Mouse (Mus musculus): ENCODE data around the gene Tnik. TPM values are rescaled to one million over a fixed set of nuclear protein-coding genes. Genes with fewer than 3 reads are reported as not detected.

Gene Tnik
- polyA plus RNA-seq, 1 experiment from 2014 or later: 1.2 TPM

- H3K4me1 ChIP-seq (replicated peaks; ENCODE audit: insufficient read depth, low read length): no peaks in the 10 kb centered on the region
- H3K36me3 ChIP-seq (ENCODE audit: insufficient read depth, low read length): no peaks in the 10 kb centered on the region
- H3K9ac ChIP-seq (ENCODE audit: low read depth, low read length): no peak overlapping the region
- H3K4me3 ChIP-seq (replicated peaks; ENCODE audit: low read depth, low read length): no peak overlapping the region
- H3K27me3 ChIP-seq (ENCODE audit: insufficient read depth, low read length): no peaks in the 10 kb centered on the region
- TF ChIP-seq CTCF (IDR thresholded peaks at IDR 0.05; ENCODE audit: low read depth): no peak
- WGBS: 60% methylated on average over 9 of the region's 9 CpGs
- H3K4me2 ChIP-seq (ENCODE audit: low read length): no peak overlapping the region
- H3K9me3 ChIP-seq (replicated peaks; ENCODE audit: low read length): no peaks in the 10 kb centered on the region
- DNase-seq (ENCODE audit: low spot score) (no peak), ATAC-seq (replicated peaks; ENCODE audit: low FRiP score, low read depth) (no peak)
- H3K27ac ChIP-seq: no peak overlapping the region
Observed at GRCm38 (mm10) chr3:28643252-28643947, 380.4 kb downstream of the Tnik start.

- no peak for ATAC-seq (replicated peaks; ENCODE audit: low FRiP score, low read depth)
- no peak overlapping the region for H3K4me2 ChIP-seq (ENCODE audit: low read length)
- no peaks in the 10 kb centered on the region for H3K27me3 ChIP-seq (ENCODE audit: insufficient read depth, low read length)
- 78% methylated on average over 3 of the region's 3 CpGs for WGBS
- no peak for TF ChIP-seq CTCF (IDR thresholded peaks at IDR 0.05; ENCODE audit: low read depth)
- no peak overlapping the region for H3K4me3 ChIP-seq (replicated peaks; ENCODE audit: low read depth, low read length)
- H3K9ac ChIP-seq (ENCODE audit: low read depth, low read length): no peak overlapping the region
- no peak for DNase-seq (ENCODE audit: low spot score)
- H3K36me3 ChIP-seq (ENCODE audit: insufficient read depth, low read length): no peaks in the 10 kb centered on the region
- no peaks in the 10 kb centered on the region for H3K4me1 ChIP-seq (replicated peaks; ENCODE audit: insufficient read depth, low read length)
- H3K9me3 ChIP-seq (replicated peaks; ENCODE audit: low read length): no peaks in the 10 kb centered on the region
- H3K27ac ChIP-seq: no peak overlapping the region
Observed at GRCm38 (mm10) chr3:28652574-28652973, 389.6 kb downstream of the Tnik start.

DNA sequence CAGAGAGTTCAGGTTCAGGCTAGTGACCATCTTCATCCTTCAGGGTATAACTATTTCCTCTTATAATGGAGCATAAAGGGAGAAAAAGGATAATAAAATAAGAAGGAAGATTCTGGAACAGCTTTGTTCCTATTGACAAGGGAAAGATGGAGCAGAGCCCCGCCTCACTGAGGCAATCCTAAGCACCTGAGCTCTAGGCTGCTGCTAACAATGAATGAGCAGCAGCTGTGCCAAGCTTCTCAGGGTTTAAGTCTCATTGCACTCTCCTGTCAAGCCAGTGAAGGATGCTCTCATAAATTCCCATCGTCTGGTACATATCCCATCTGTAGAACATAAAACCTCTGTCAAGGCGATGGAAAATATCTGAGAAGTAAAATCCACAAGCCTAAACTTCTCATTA is 390.0 kb downstream of the Tnik start:
- Histone ChIP-seq H3K9ac (ENCODE audit: low read depth, low read length) (no peak overlapping the region), H3K4me3 (replicated peaks; ENCODE audit: low read depth, low read length) (no peak overlapping the region), H3K36me3 (ENCODE audit: insufficient read depth, low read length) (no peaks in the 10 kb centered on the region), H3K4me2 (ENCODE audit: low read length) (no peak overlapping the region), H3K27me3 (ENCODE audit: insufficient read depth, low read length) (no peaks in the 10 kb centered on the region), H3K4me1 (replicated peaks; ENCODE audit: insufficient read depth, low read length) (no peaks in the 10 kb centered on the region), H3K9me3 (replicated peaks; ENCODE audit: low read length) (no peaks in the 10 kb centered on the region), H3K27ac (no peak overlapping the region)
- WGBS: 58% methylated on average over 3 of the region's 3 CpGs
- ATAC-seq (replicated peaks; ENCODE audit: low FRiP score, low read depth) (no peak), DNase-seq (ENCODE audit: low spot score) (no peak)
- no peak for TF ChIP-seq CTCF (IDR thresholded peaks at IDR 0.05; ENCODE audit: low read depth)

- no peak overlapping the region for H3K4me3 ChIP-seq (replicated peaks; ENCODE audit: low read depth, low read length)
Observed at GRCm38 (mm10) chr3:28654740-28655139, 391.7 kb downstream of the Tnik start.

DNA sequence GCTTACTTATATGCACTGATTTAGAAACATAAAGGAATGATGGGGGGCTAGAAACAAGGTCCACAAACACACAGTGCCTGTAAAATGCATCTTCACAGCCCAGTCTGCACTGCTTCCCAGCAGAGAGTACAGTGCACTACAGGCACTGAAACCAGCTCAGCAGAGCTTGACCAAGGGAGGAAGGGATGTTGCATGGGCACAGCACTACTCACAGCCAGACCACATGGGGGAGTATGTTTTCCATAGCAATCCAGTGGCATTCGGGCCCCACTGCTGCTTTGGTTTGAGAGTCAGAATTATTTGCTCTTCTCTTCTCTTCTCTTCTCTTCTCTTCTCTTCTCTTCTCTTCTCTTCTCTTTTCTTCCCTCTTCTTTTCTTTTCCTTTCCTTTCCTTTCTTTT is 395.3 kb downstream of the Tnik start:
- Histone ChIP-seq H3K4me2 (ENCODE audit: low read length) (no peak overlapping the region), H3K9ac (ENCODE audit: low read depth, low read length) (no peak overlapping the region), H3K27me3 (ENCODE audit: insufficient read depth, low read length) (no peaks in the 10 kb centered on the region), H3K4me1 (replicated peaks; ENCODE audit: insufficient read depth, low read length) (no peaks in the 10 kb centered on the region), H3K9me3 (replicated peaks; ENCODE audit: low read length) (no peaks in the 10 kb centered on the region), H3K4me3 (replicated peaks; ENCODE audit: low read depth, low read length) (no peak overlapping the region), H3K36me3 (ENCODE audit: insufficient read depth, low read length) (no peaks in the 10 kb centered on the region), H3K27ac (no peak overlapping the region)
- 25% methylated on average over 1 of the region's 1 CpGs for WGBS
- ATAC-seq (replicated peaks; ENCODE audit: low FRiP score, low read depth): peak; percentile 86; the same call in 1 of the 2 replicates
- TF ChIP-seq CTCF (IDR thresholded peaks at IDR 0.05; ENCODE audit: low read depth): peak; percentile 72
- peak; percentile 82 for DNase-seq (ENCODE audit: low spot score)

More at GRCm38 (mm10) chr3:28654740-28655139, 391.7 kb downstream of the Tnik start:
- Histone ChIP-seq H3K36me3 (ENCODE audit: insufficient read depth, low read length) (no peaks in the 10 kb centered on the region), H3K4me2 (ENCODE audit: low read length) (no peak overlapping the region), H3K9me3 (replicated peaks; ENCODE audit: low read length) (no peaks in the 10 kb centered on the region), H3K4me1 (replicated peaks; ENCODE audit: insufficient read depth, low read length) (no peaks in the 10 kb centered on the region), H3K27ac (no peak overlapping the region), H3K9ac (ENCODE audit: low read depth, low read length) (no peak overlapping the region), H3K27me3 (ENCODE audit: insufficient read depth, low read length) (no peaks in the 10 kb centered on the region)
- TF ChIP-seq CTCF (IDR thresholded peaks at IDR 0.05; ENCODE audit: low read depth): no peak
- ATAC-seq (replicated peaks; ENCODE audit: low FRiP score, low read depth) (no peak), DNase-seq (ENCODE audit: low spot score) (no peak)

DNA sequence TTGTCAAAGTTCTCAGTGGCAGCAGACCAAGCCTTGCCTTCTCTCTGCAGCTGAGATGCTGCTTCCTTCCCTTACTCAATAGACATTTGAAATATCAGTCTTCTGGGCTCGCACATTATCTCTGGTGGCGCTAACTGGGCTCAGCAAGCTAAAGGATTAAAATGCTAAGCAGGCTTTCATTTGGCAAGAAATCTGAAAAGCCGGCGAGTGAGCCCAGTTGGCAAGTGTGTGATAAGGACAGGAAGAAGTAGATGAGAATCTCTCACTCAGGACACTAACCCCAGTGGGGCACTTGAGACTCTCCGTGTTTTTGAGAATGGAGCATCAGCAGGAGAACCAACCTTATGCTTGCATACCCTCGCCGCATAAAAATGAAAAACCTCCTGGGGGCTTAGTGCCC is 417.8 kb downstream of the Tnik start:
- no peaks in the 10 kb centered on the region for H3K4me1 ChIP-seq (replicated peaks; ENCODE audit: insufficient read depth, low read length)
- WGBS: 90% methylated on average over 7 of the region's 7 CpGs
- no peak overlapping the region for H3K4me2 ChIP-seq (ENCODE audit: low read length)
- H3K9ac ChIP-seq (ENCODE audit: low read depth, low read length): no peak overlapping the region
- no peak overlapping the region for H3K4me3 ChIP-seq (replicated peaks; ENCODE audit: low read depth, low read length)
- H3K9me3 ChIP-seq (replicated peaks; ENCODE audit: low read length): no peaks in the 10 kb centered on the region
- no peak for TF ChIP-seq CTCF (IDR thresholded peaks at IDR 0.05; ENCODE audit: low read depth)
- H3K27me3 ChIP-seq (ENCODE audit: insufficient read depth, low read length): no peaks in the 10 kb centered on the region
- H3K27ac ChIP-seq: no peak overlapping the region
- ATAC-seq (replicated peaks; ENCODE audit: low FRiP score, low read depth): no peak
- DNase-seq (ENCODE audit: low spot score): no peak
- H3K36me3 ChIP-seq (ENCODE audit: insufficient read depth, low read length): no peaks in the 10 kb centered on the region

DNA sequence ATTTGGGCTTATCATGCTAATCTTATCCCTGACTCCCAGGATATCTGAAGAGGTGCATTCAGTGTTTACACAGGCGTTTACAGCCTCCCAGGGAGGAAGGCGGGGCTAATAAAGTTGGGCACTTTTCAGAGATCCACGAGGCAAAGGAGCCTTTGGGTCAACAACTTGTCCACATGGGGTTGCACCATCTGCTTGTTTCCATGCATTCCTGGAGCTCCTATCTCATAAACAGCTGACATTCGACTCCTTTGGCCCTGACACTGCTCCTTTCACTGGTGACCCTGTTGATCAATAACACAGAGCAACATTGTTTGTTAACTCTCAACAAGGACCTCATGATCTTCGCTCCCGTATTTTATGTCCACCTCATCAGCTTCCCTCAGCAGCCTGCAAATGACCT is 418.9 kb downstream of the Tnik start:
- H3K4me3 ChIP-seq (replicated peaks; ENCODE audit: low read depth, low read length): no peak overlapping the region
- H3K36me3 ChIP-seq (ENCODE audit: insufficient read depth, low read length): no peaks in the 10 kb centered on the region
- H3K27ac ChIP-seq: 0 out of 2 replicates have a peak overlapping the region, but pooled peaks have one; percentile 13
- H3K9ac ChIP-seq (ENCODE audit: low read depth, low read length): no peak overlapping the region
- DNase-seq (ENCODE audit: low spot score) (peak; percentile 12), ATAC-seq (replicated peaks; ENCODE audit: low FRiP score, low read depth) (peak; percentile 84)
- H3K27me3 ChIP-seq (ENCODE audit: insufficient read depth, low read length): no peaks in the 10 kb centered on the region
- TF ChIP-seq CTCF (IDR thresholded peaks at IDR 0.05; ENCODE audit: low read depth): no peak
- no peaks in the 10 kb centered on the region for H3K4me1 ChIP-seq (replicated peaks; ENCODE audit: insufficient read depth, low read length)
- no peaks in the 10 kb centered on the region for H3K9me3 ChIP-seq (replicated peaks; ENCODE audit: low read length)
- H3K4me2 ChIP-seq (ENCODE audit: low read length): no peak overlapping the region
- WGBS: 27% methylated on average over 6 of the region's 6 CpGs

All from kidney, postnatal 0 days (tissue).